Mouse (Mus musculus) embryonic fibroblast, embryonic 13.5 days (primary cell): Measurements from ENCODE around the gene Xpo5. TPM values are rescaled to one million over a fixed set of nuclear protein-coding genes. Genes with fewer than 3 reads are reported as not detected.

ENCODE experiments used
- H3K27ac ChIP-seq: 2 replicates; pipeline ENCODE4 v1.5.1; 2012; ENCODE audit warnings: low read length, control low read depth, inconsistent platforms; ENCODE audit not compliant: insufficient read depth
- H3K4me1 ChIP-seq: 2 replicates; pipeline ENCODE4 v1.6.1; 2011; ENCODE audit warnings: low read length; ENCODE audit not compliant: control insufficient read depth, insufficient read depth
- H3K4me3 ChIP-seq: 2 replicates; pipeline ENCODE4 v1.5.1; 2011; ENCODE audit warnings: mild to moderate bottlenecking, control low read depth, low read length; ENCODE audit not compliant: insufficient read depth
- CTCF ChIP-seq: IDR thresholded peaks from 2 replicates; pipeline ENCODE4 v1.5.1; 2011; ENCODE audit warnings: mild to moderate bottlenecking, control low read depth, low read length, moderate library complexity, borderline replicate concordance; ENCODE audit not compliant: insufficient read depth
- POLR2A ChIP-seq: IDR thresholded peaks from 2 replicates; pipeline ENCODE4 v1.6.1; 2011; ENCODE audit warnings: low read depth, mild to moderate bottlenecking, control low read depth, low read length, moderate library complexity
- polyA plus RNA-seq: library from polyadenylated mRNA; stranded (reverse); fragments of >200 nt; gene quantifications from 2 replicates; pipeline ENCODE4 v1.2.4, GENCODE M21; 2011; ENCODE audit warnings: low read depth; ENCODE audit not compliant: missing spikeins, insufficient read length

Xpo5 gene
- polyA plus RNA-seq, 1 experiment = 55.2 TPM

DNA sequence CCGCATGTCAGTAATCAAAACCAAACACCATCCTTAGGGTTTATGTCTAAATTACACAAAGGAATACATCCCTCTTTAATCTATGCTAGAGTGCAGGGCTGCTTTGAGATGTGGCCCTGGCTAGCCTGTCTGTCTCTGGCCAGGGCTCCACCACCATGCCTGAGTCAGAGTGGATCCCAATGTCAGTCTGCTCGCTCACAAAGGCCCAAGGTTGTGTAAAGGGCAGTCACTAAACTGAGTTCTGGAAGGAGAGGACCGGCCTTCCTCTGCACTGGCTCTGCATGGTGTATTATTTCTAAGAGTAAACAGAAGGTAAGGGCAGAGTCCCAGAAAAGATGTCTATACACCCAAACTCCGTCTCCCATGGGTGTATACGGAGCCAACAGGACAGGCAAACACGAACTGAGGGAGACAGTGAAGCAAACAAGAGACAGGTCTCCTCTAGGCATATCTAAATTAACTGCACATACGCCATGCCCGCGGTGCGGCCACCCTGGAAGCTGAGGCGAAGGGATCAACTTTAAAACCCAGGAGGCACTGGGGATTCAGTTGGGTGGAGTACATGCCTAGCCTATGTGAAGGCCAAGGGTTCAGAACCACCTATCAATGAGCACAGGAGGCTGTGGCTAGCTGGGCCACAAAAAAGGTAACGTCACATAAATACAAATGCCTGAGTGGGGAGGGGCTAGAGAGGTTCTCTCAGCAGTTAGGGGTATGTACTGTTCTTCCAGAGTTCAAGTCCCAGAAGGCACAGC, 75.6 kb downstream of the Xpo5 start:
- H3K27ac ChIP-seq = peak overlapping the region; percentile 89
- no peak overlapping the region for H3K4me3 ChIP-seq
- no peak for TF ChIP-seq POLR2A
- no peak for TF ChIP-seq CTCF
- H3K4me1 ChIP-seq = peaks cover 31% of the 10 kb centered on the region

DNA sequence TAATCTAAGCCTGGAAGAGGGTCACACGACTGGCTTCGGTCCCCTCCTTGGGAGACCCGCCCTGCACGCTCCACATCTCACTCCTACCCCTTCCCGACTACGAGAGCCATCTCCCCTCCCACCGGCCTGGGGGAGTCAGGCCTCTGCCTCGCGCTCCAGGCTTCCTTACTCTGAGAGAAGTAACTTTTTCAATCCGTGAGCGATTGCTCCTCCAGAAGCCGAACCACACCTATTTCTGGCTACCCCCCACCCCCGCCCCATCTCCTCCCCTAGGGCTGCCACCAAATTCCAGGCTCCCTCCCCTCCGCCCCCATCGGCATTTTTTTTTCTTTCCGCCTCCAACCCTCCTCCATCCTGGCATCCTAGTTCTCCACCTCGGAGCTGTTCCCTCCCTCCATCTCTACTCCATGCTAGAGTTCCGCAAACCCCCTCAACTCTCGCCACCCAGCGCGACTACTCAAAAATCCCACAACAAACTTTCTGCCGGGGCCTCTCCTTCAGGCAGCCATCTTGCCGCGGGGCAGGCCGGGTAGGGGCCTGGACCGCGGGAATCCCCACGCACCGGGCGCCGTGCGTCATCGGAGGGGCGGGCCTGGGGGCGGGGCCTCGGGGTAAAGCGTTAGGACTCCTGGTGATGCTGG, 80.0 kb downstream of the Xpo5 start, which contains the start of gene Tjap1:
Gene Tjap1, minus strand, starts transcription at position 544 of the 641 bp plus-strand sequence.
- Histone ChIP-seq H3K4me1 (peaks cover 11% of the 10 kb centered on the region), H3K27ac (peak within 1 kb of the TSS; percentile 96), H3K4me3 (peak within 1 kb of the TSS; percentile 85)
- TF ChIP-seq POLR2A (peak; percentile 61), CTCF (no peak)

DNA sequence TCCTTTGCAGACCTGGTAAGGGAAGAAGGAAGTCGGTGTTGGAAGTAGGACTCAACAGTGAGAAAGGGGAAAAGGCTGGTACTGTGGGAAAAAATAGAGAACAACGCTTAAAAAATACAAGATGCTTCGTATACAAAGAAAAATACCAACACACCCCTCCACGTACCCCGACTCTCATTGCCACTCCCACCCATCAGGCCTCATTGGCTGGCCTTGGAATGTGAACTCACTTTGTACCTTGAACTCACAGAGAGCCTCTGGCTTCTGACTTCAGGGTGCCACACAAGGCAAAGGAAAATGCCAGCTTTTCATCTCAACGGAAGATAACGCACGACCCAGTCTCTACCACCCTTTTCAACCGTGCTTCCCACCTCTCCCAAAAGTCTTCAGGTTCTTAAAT, 80.6 kb downstream of the Xpo5 start:
- Histone ChIP-seq H3K4me3 (no peak overlapping the region), H3K4me1 (peaks cover 9% of the 10 kb centered on the region), H3K27ac (no peak overlapping the region)
- TF ChIP-seq CTCF (no peak), POLR2A (no peak; the same call in 1 of the 2 replicates)

DNA sequence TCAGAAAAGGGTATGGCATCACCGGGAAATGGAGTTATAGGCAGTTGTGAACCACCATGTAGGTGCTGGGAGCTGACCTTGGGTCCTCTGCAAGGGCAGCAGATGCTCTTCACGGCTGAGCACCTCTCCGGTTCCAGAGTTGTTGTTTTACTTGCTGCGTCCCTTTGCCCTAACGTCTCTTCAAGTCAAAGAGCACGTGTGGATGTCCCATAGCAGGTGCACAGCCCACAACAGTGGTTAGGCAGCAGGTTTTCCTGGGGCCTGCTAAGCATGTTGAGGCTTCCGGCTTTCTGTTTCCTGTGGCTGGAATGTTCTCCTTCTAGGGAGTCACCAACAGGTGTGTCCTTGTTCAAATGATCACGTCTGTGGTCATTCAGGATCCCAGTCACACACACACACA, 81.3 kb downstream of the Xpo5 start:
- no peak for TF ChIP-seq POLR2A
- no peak for TF ChIP-seq CTCF
- H3K4me1 ChIP-seq = peaks cover 3% of the 10 kb centered on the region
- no peak overlapping the region for H3K27ac ChIP-seq
- no peak overlapping the region for H3K4me3 ChIP-seq

DNA sequence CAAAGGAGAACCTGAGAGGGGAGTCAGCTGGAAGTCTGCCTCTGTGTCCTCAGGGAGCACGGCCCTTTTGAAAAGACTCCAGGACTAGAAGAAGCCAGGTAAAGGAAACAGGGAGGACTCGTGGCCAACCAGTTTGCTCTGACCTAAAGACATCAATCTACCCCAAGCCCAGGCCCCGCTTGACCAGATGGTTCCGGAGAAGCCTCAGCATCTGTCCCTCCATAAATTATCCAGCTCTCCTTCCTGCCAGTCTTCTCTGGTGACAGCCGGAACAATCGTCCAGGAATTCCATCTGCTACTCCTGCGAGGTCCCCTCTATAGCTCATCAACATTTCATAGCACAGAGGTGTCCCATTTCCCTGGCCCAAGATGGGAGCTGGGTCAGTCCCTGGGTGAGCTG, 82.1 kb downstream of the Xpo5 start:
- Histone ChIP-seq H3K27ac (no peak overlapping the region), H3K4me1 (peaks cover 3% of the 10 kb centered on the region), H3K4me3 (no peak overlapping the region)
- TF ChIP-seq POLR2A (no peak), CTCF (no peak)

DNA sequence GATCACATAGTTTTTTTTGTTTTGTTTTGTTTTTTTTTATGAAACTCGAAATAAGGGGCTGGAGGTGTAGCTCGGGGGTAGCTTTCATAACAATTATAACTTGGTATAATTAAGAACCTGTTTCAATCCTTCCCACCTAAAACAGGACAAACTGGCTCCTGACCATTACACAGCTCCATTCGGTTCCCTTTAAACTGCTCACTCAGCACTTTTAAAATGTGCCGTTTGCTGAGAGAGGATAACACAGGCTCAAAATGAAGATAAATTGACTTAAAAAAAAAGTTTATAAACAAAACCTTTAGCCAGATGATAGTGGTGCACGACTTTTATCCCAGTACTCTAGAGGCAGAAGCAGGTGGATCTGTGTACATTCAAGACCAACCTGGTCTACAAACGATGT, 82.8 kb downstream of the Xpo5 start:
- no peak overlapping the region for H3K27ac ChIP-seq
- H3K4me3 ChIP-seq = no peak overlapping the region
- peaks cover 3% of the 10 kb centered on the region for H3K4me1 ChIP-seq
- no peak for TF ChIP-seq POLR2A
- TF ChIP-seq CTCF = no peak

DNA sequence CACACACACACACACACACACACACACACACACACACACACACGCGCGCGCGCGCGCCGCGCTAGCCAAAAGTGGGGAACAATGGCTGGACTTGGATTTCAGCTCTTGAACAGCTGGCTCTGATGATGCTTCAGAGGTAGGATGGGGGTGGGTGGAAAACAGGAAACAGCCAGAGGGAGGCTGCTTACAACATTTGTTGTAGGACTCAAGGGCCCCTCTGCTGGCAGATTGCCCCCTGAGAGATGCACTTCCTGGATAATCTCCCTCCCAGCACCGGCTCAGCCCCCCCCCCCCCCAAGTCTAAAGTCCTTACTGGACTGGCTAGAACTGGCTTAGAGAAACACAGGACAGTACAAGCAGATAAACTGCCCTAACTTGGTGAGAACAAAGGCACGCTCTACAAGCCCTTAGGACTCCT, 85.1 kb downstream of the Xpo5 start:
- Histone ChIP-seq H3K4me1 (peaks cover 3% of the 10 kb centered on the region), H3K4me3 (no peak overlapping the region), H3K27ac (no peak overlapping the region)
- no peak for TF ChIP-seq CTCF
- no peak for TF ChIP-seq POLR2A

Other genes with a start within 250 kb of the Xpo5 start
- gene Vegfa, start 170.4 kb upstream of the Xpo5 start, polyA plus RNA-seq = 140 and 154 TPM in 2 replicates
- gene Mrps18a, start 91.8 kb upstream of the Xpo5 start, polyA plus RNA-seq = 47.2 and 57.4 TPM in 2 replicates
- gene Rsph9, start 58.6 kb upstream of the Xpo5 start, polyA plus RNA-seq = 1.6 and 3.4 TPM in 2 replicates
- 14.5 and 15.3 TPM in 2 replicates for gene Mad2l1bp, start 49.2 kb upstream of the Xpo5 start, polyA plus RNA-seq
- gene Gtpbp2, start 41.8 kb upstream of the Xpo5 start, polyA plus RNA-seq = 46.1 and 61.2 TPM in 2 replicates
- 22.7 and 22.9 TPM in 2 replicates for gene Polh, start 137 bp upstream of the Xpo5 start, polyA plus RNA-seq
- gene Polr1c, start 45.3 kb downstream of the Xpo5 start, polyA plus RNA-seq = 61.1 and 63.6 TPM in 2 replicates
- 114 and 133 TPM in 2 replicates for gene Yipf3, start 45.3 kb downstream of the Xpo5 start, polyA plus RNA-seq
- 1.6 and 3.5 TPM in 2 replicates for gene Lrrc73, start 50.7 kb downstream of the Xpo5 start, polyA plus RNA-seq
- gene Tjap1, start 80.2 kb downstream of the Xpo5 start, polyA plus RNA-seq = 60.8 and 63.2 TPM in 2 replicates
- gene Dlk2, start 94.6 kb downstream of the Xpo5 start, polyA plus RNA-seq = 2.6 and 3.3 TPM in 2 replicates
- gene Abcc10, start 125.6 kb downstream of the Xpo5 start, polyA plus RNA-seq = 3.5 and 3.9 TPM in 2 replicates
- gene Zfp318, start 180.9 kb downstream of the Xpo5 start, polyA plus RNA-seq = 24.1 and 32.6 TPM in 2 replicates
- gene Crip3, start 226.1 kb downstream of the Xpo5 start, polyA plus RNA-seq = not detected in 2 replicates
- not detected in 2 replicates for gene Slc22a7, start 235.7 kb downstream of the Xpo5 start, polyA plus RNA-seq